Mouse (Mus musculus) frontal cortex, postnatal 25 days (tissue): ENCODE results near the gene B4galnt4.

ENCODE experiments used
- DNase-seq, 2 experiments: peaks; one replicate each; pipeline ENCODE4 v3.0.0; 2022; ENCODE audit warnings: low spot score in 2 of 2

The B4galnt4 gene

GRCm38 (mm10) chr7:141041661-141042060 lies 19.2 kb upstream of the B4galnt4 start:
- DNase-seq = no peak

- no peak for DNase-seq
Observed at GRCm38 (mm10) chr7:141042539-141042938, 18.4 kb upstream of the B4galnt4 start.

- DNase-seq = no peak
Observed at GRCm38 (mm10) chr7:141046931-141047580, 13.8 kb upstream of the B4galnt4 start.

- DNase-seq = peak in 1 of 2 experiments; percentile 54
Observed at GRCm38 (mm10) chr7:141047581-141048225, 13.2 kb upstream of the B4galnt4 start.

- DNase-seq = peak; percentile 87 to 88
Observed at GRCm38 (mm10) chr7:141048226-141049218, 12.4 kb upstream of the B4galnt4 start.

GRCm38 (mm10) chr7:141049326-141049725 lies 11.6 kb upstream of the B4galnt4 start:
- no peak for DNase-seq

- no peak for DNase-seq
Observed at GRCm38 (mm10) chr7:141051060-141051685, 9.7 kb upstream of the B4galnt4 start.

GRCm38 (mm10) chr7:141052016-141052415 lies 8.9 kb upstream of the B4galnt4 start:
- DNase-seq = no peak

GRCm38 (mm10) chr7:141052421-141052820 lies 8.5 kb upstream of the B4galnt4 start:
- DNase-seq = no peak

- DNase-seq = no peak
Observed at GRCm38 (mm10) chr7:141055785-141056184, 5.1 kb upstream of the B4galnt4 start.

- DNase-seq = no peak
Observed at GRCm38 (mm10) chr7:141056976-141057375, 3.9 kb upstream of the B4galnt4 start.

- no peak for DNase-seq
Observed at GRCm38 (mm10) chr7:141057541-141057940, 3.4 kb upstream of the B4galnt4 start.

GRCm38 (mm10) chr7:141058601-141059341 lies 2.1 kb upstream of the B4galnt4 start:
- no peak for DNase-seq

GRCm38 (mm10) chr7:141059929-141060328 lies 975 bp upstream of the B4galnt4 start:
- DNase-seq = no peak

- no peak for DNase-seq
Observed at GRCm38 (mm10) chr7:141061269-141061692, 377 bp downstream of the B4galnt4 start.

GRCm38 (mm10) chr7:141062525-141062924 lies 1.6 kb downstream of the B4galnt4 start:
- no peak for DNase-seq

- DNase-seq = no peak
Observed at GRCm38 (mm10) chr7:141063353-141063752, 2.4 kb downstream of the B4galnt4 start.

GRCm38 (mm10) chr7:141064175-141064574 lies 3.3 kb downstream of the B4galnt4 start:
- DNase-seq = no peak

- DNase-seq = no peak
Observed at GRCm38 (mm10) chr7:141064576-141064975, 3.7 kb downstream of the B4galnt4 start.

- no peak for DNase-seq
Observed at GRCm38 (mm10) chr7:141068351-141068750, 7.4 kb downstream of the B4galnt4 start.
